Mouse (Mus musculus) embryonic facial prominence, embryonic 14.5 days (tissue): ENCODE results near the gene Tmem230. TPM values are rescaled to one million over a fixed set of nuclear protein-coding genes. Genes with fewer than 3 reads are reported as not detected.

Experiments
- ATAC-seq: fragments of 200-750 bp; cut with Nextera tagmentation; 2 replicates; pipeline ENCODE4 v1.8.0; 2017; ENCODE audit warnings: low read depth, moderate number of reproducible peaks, moderate TSS enrichment
- DNase-seq: peaks from one replicate; pipeline ENCODE4 v3.0.0-alpha.2; 2015; ENCODE audit warnings: low spot score
- H3K27ac ChIP-seq: fragments of 300-500 bp; sonication (generic); replicated peaks from 2 replicates; pipeline ENCODE4 v1.5.1; 2014; ENCODE audit warnings: low read depth, mild to moderate bottlenecking, low read length, moderate library complexity
- H3K27me3 ChIP-seq: fragments of 300-500 bp; sonication (generic); replicated peaks from 2 replicates; pipeline ENCODE4 v1.6.1; 2014; ENCODE audit warnings: low read length; ENCODE audit not compliant: control insufficient read depth, insufficient read depth
- H3K36me3 ChIP-seq: fragments of 300-500 bp; sonication (generic); 2 replicates; pipeline ENCODE4 v1.6.1; 2014; ENCODE audit warnings: low read length, mixed read lengths; ENCODE audit not compliant: control insufficient read depth, insufficient read depth
- H3K4me1 ChIP-seq: fragments of 300-500 bp; sonication (generic); 2 replicates; pipeline ENCODE4 v1.6.1; 2014; ENCODE audit warnings: antibody characterized with exemption, low read length; ENCODE audit not compliant: control insufficient read depth, insufficient read depth
- H3K4me2 ChIP-seq: fragments of 300-500 bp; sonication (generic); 2 replicates; pipeline ENCODE4 v1.6.1; 2014; ENCODE audit warnings: low read depth, mild to moderate bottlenecking, low read length, moderate library complexity, mixed read lengths
- H3K4me3 ChIP-seq: fragments of 300-500 bp; sonication (generic); 2 replicates; pipeline ENCODE4 v1.5.1; 2014; ENCODE audit warnings: low read depth, mild to moderate bottlenecking, low read length
- H3K9ac ChIP-seq: fragments of 300-500 bp; sonication (generic); 2 replicates; pipeline ENCODE4 v1.6.1; 2014; ENCODE audit warnings: low read depth, mild to moderate bottlenecking, low read length, moderate library complexity, mixed read lengths
- H3K9me3 ChIP-seq: fragments of 300-500 bp; sonication (generic); 2 replicates; pipeline ENCODE4 v1.6.1; 2016; ENCODE audit warnings: low read length; ENCODE audit not compliant: control insufficient read depth
- WGBS: fragments of 180-500 bp; shearing (Covaris S2); extraction: QIAGEN DNeasy Blood & Tissue Kit; methylation state at CpG from one replicate; pipeline ENCODE4 v1.1.7; 2014; 5-methylcytosine and 5-hydroxymethylcytosine counted together
- polyA plus RNA-seq: library from polyadenylated mRNA; unstranded; fragments of >200 nt; fragmentation: Nextera tagmentation; extraction: Ambion mirVana; gene quantifications from 2 replicates; pipeline ENCODE4 v1.2.1, GENCODE M21; 2014

The Tmem230 gene
- polyA plus RNA-seq, 1 experiment from 2014 or later, result 50.9 TPM

DNA sequence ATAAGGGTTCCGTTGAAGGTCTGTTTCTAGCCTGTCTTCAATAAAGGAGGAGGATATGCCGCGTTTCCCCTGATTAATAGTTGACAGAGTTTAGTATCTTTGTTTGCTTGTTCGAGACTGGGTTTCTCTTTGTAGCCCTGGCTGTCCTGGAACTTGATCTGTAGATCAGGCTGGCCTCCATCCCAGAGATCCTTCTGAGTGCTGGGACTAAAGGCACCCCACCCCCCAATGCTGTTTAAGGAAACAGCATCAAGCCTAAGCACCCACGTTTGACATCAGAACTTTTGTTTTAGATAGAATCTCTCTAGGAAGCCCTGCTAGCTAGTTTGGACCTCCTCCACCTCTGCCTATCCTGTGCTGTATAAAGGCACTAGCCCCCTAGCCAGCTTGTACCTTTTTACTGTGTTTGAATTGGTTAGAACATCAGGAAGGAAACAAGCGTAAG lies 16.7 kb upstream of the Tmem230 start:
- peaks cover 9% of the 10 kb centered on the region for H3K4me1 ChIP-seq
- no peaks in the 10 kb centered on the region for H3K27me3 ChIP-seq
- no peaks in the 10 kb centered on the region for H3K36me3 ChIP-seq
- peak overlapping the region; percentile 84 for H3K4me3 ChIP-seq
- 17% methylated on average over 6 of the region's 6 CpGs for WGBS
- H3K9ac ChIP-seq, result peak overlapping the region; percentile 87
- DNase-seq, result no peak
- ATAC-seq, result no peak
- no peak overlapping the region for H3K27ac ChIP-seq
- no peaks in the 10 kb centered on the region for H3K9me3 ChIP-seq
- peak overlapping the region; percentile 56 for H3K4me2 ChIP-seq

DNA sequence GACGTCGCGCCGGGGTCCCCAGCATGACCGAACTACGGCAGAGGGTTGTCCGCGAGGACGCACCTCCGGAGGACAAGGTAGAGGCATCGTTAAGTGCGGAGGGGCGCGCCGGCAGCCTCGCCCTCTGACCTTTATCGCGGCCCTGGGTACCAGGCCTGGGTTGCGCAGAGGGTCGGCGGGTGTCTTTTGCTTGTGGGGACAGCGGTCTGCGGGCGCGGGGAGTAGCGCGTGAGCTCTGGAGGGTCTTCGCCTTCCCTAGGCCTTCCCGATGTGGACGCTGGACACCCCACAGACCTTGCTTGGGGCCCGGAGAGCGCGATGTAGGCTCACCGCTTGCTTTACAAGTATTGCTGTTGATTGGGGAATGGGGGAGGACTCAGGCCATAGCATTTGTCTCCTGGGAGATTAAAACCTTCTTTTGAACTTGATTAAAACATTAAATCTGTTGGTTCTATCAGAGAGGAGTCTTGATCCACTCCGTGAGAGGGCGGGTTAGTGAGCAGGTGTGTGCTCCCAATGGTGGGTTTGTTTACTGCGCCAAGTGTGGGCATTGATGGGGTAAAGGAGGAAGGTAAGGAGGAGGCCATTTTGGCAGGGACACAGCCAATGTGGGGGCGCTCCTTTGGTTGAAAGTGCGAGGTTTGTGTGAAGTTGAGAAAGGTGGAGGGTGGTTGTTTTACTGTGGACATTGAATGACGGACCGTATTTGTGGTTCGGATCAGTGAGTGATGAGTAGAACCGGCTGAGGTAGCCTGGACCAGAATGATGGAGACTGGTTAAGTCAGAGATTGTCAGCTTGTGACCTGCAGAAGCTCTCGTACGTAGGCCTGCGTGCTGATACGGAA lies 16.0 kb upstream of the Tmem230 start:
- 2% methylated on average over 27 of the region's 47 CpGs for WGBS
- no peak for DNase-seq
- peak overlapping the region; percentile 79 for H3K27ac ChIP-seq
- peak overlapping the region; percentile 87 for H3K9ac ChIP-seq
- H3K9me3 ChIP-seq, result no peaks in the 10 kb centered on the region
- ATAC-seq, result peak; percentile 42; the same call in 1 of the 2 replicates
- peak overlapping the region; percentile 56 for H3K4me2 ChIP-seq
- no peaks in the 10 kb centered on the region for H3K36me3 ChIP-seq
- no peaks in the 10 kb centered on the region for H3K27me3 ChIP-seq
- H3K4me3 ChIP-seq, result peak overlapping the region; percentile 84
- H3K4me1 ChIP-seq, result peaks cover 9% of the 10 kb centered on the region

GRCm38 (mm10) chr2:132262879-132263398 lies 15.3 kb upstream of the Tmem230 start, which contains the start of gene Cds2:
Gene Cds2, plus strand, starts transcription at chr2:132263148.
- DNase-seq, result peak; percentile 100
- no peaks in the 10 kb centered on the region for H3K36me3 ChIP-seq

DNA sequence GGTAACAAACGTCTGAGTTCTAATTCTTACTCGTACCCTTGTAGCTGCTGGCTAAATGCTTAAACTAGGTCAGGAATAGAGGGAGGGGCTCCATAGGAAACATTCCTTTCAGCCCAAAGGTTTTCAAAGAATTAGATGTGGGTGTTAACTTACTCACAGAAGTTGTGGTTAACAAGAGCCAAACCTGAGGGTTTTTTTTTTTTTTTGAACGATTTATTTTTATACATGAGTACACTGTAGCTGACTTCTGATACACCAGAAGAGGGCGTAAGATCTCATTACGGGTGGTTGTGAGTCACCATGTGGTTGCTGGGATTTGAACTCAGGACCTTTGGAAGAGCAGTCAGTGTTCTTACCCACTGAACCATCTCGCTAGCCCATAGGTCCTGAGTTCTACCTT lies 14.6 kb upstream of the Tmem230 start:
- WGBS, result 70% methylated on average over 6 of the region's 6 CpGs
- H3K27ac ChIP-seq, result no peak overlapping the region
- H3K9ac ChIP-seq, result no peak overlapping the region
- H3K9me3 ChIP-seq, result no peaks in the 10 kb centered on the region
- H3K4me2 ChIP-seq, result peak overlapping the region; percentile 64
- ATAC-seq (no peak), DNase-seq (no peak)
- H3K4me3 ChIP-seq, result no peak overlapping the region
- no peaks in the 10 kb centered on the region for H3K36me3 ChIP-seq
- H3K4me1 ChIP-seq, result peaks cover 9% of the 10 kb centered on the region
- no peaks in the 10 kb centered on the region for H3K27me3 ChIP-seq

More at GRCm38 (mm10) chr2:132262879-132263398, 15.3 kb upstream of the Tmem230 start, which contains the start of gene Cds2:
- ATAC-seq, result peak; percentile 98
- Histone ChIP-seq H3K4me3 (peak within 1 kb of the TSS; percentile 84), H3K27ac (peak within 1 kb of the TSS; percentile 79), H3K4me2 (peak within 1 kb of the TSS; percentile 64), H3K4me1 (peaks cover 9% of the 10 kb centered on the region), H3K9ac (peak within 1 kb of the TSS; percentile 87), H3K9me3 (no peaks in the 10 kb centered on the region), H3K27me3 (no peaks in the 10 kb centered on the region)
- 2% methylated on average over 15 of the region's 49 CpGs for WGBS

DNA sequence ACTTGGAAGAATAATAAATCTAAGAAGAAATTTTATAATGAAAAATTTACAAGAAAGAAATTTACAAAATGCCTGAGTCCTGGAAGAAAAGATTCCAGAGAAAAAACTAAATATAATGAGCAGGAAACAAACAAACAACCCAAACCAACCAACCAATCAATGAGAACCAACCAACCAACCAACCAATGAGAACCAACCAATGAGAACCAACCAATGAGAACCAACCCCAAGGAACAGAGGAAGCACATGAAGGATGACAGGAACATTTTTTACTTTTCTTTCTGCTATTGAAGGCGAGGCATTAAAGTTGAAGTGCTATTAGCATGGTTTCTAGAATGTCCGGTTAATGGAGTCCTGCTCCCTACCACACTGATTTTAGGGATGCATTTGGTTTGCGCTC lies 13.0 kb upstream of the Tmem230 start:
- Histone ChIP-seq H3K36me3 (no peaks in the 10 kb centered on the region), H3K27ac (no peak overlapping the region), H3K9ac (no peak overlapping the region), H3K9me3 (no peaks in the 10 kb centered on the region), H3K4me1 (peaks cover 9% of the 10 kb centered on the region), H3K4me2 (no peak overlapping the region), H3K27me3 (no peaks in the 10 kb centered on the region), H3K4me3 (no peak overlapping the region)
- 94% methylated on average over 3 of the region's 3 CpGs for WGBS
- DNase-seq (no peak), ATAC-seq (no peak)

DNA sequence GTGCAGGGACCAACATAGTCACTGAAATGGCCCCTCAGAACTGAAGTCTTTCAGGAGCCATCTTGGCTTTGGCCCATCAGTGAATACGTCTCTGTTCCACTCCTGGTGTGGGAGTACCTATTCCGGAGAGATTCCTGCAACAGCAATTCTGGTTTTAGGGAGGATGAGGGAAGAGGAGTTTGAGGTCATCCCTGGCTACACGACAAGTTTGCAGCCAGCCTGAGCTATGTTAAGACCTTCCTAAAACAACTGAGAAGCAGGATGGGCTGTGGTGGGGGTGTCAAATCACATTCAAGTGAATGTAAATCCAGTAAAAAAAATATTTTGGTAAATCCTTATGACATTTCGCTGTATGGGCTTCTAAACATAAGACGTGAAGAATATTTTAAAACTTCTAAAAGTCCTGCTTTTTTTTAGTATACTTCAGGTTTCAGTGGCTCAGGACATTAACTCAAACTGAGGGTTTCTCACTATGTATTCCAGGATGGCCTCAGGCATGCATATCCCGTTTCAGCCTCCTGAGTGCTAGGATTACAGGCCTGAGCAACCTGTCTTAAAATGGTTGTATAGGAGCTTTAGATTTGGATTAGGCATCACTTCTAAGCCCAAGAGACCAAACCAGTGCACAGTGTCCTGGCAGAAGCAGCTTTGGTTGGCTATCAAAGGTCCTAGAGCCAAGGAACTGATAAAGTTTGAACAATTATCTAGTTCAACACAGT lies 9.9 kb upstream of the Tmem230 start:
- no peaks in the 10 kb centered on the region for H3K9me3 ChIP-seq
- H3K4me3 ChIP-seq, result no peak overlapping the region
- H3K27me3 ChIP-seq, result no peaks in the 10 kb centered on the region
- ATAC-seq (no peak), DNase-seq (no peak)
- H3K9ac ChIP-seq, result no peak overlapping the region
- H3K4me2 ChIP-seq, result no peak overlapping the region
- 87% methylated on average over 6 of the region's 6 CpGs for WGBS
- H3K36me3 ChIP-seq, result no peaks in the 10 kb centered on the region
- no peak overlapping the region for H3K27ac ChIP-seq
- H3K4me1 ChIP-seq, result 0 out of 2 replicates have a peak, but pooled peaks cover 4% of the 10 kb centered on the region

DNA sequence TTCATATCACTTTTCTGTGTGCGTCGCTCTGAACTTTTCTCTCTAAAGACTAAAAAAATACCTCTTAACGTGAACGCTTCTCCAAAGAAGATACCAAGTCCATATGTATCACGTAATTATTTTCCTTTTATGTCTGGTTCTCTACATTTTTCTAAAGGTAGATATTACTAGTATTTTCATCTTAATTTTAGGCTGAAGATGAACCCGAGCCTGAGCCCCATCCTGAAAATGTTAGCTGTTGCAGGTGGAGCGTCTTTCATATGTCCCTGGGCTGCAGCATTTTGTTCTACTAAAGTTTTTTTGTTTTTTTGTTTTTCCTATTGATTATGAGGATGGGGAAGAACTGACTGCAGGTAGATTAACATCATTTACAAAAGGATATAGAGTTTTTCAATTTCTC lies 6.0 kb upstream of the Tmem230 start:
- Histone ChIP-seq H3K9me3 (no peaks in the 10 kb centered on the region), H3K4me1 (peaks cover 9% of the 10 kb centered on the region; the same call in 1 of the 2 replicates), H3K27ac (peak overlapping the region; percentile 93), H3K27me3 (no peaks in the 10 kb centered on the region), H3K4me3 (peak overlapping the region; percentile 54), H3K4me2 (peak overlapping the region; percentile 62), H3K36me3 (peaks cover 26% of the 10 kb centered on the region), H3K9ac (peak overlapping the region; percentile 65)
- under 1% methylated on average over 7 of the region's 7 CpGs for WGBS
- ATAC-seq (no peak), DNase-seq (no peak)
